Mouse (Mus musculus): ENCODE results near the gene Lta.

The Lta gene

GRCm38 (mm10) chr17:35158850-35159593 lies 46.1 kb downstream of the Lta start:
- no peak for DNase-seq (ENCODE audit: inconsistent ontology term)

GRCm38 (mm10) chr17:35157661-35158175 lies 47.4 kb downstream of the Lta start:
- no peak for DNase-seq (ENCODE audit: inconsistent ontology term)

GRCm38 (mm10) chr17:35157254-35157653 lies 47.9 kb downstream of the Lta start:
- no peak for DNase-seq (ENCODE audit: inconsistent ontology term)

- DNase-seq (ENCODE audit: inconsistent ontology term): no peak
These were observed 48.5 kb downstream of the Lta start for GRCm38 (mm10) chr17:35156461-35157200.

GRCm38 (mm10) chr17:35155451-35155850 lies 49.7 kb downstream of the Lta start:
- no peak for DNase-seq (ENCODE audit: inconsistent ontology term)

GRCm38 (mm10) chr17:35154616-35155015 lies 50.5 kb downstream of the Lta start:
- no peak for DNase-seq (ENCODE audit: inconsistent ontology term)

- no peak for DNase-seq (ENCODE audit: inconsistent ontology term)
These were observed 51.2 kb downstream of the Lta start for GRCm38 (mm10) chr17:35153931-35154330.
